Mouse (Mus musculus) layer of hippocampus, adult 8-10 months (tissue): Measurements from ENCODE around the gene Kxd1. TPM values are rescaled to one million over a fixed set of nuclear protein-coding genes. Genes with fewer than 3 reads are reported as not detected.

ENCODE experiments used
- DNase-seq, 2 experiments: peaks; one replicate each; pipeline ENCODE4 v3.0.0; 2022; ENCODE audit warnings: low spot score in 2 of 2
- total RNA-seq, 4 experiments: library from RNA; stranded (reverse); gene quantifications; 2 replicates each; pipeline ENCODE4 v1.2.4; 2022

The Kxd1 gene
- total RNA-seq, 4 experiments from 2014 or later, result 36.7 to 46.9 (median 39.6) TPM

- DNase-seq, result no peak
These were observed 33.3 kb downstream of the Kxd1 start for GRCm38 (mm10) chr8:70494416-70494945.

- no peak for DNase-seq
These were observed 33.9 kb downstream of the Kxd1 start for GRCm38 (mm10) chr8:70493692-70494415.

DNA sequence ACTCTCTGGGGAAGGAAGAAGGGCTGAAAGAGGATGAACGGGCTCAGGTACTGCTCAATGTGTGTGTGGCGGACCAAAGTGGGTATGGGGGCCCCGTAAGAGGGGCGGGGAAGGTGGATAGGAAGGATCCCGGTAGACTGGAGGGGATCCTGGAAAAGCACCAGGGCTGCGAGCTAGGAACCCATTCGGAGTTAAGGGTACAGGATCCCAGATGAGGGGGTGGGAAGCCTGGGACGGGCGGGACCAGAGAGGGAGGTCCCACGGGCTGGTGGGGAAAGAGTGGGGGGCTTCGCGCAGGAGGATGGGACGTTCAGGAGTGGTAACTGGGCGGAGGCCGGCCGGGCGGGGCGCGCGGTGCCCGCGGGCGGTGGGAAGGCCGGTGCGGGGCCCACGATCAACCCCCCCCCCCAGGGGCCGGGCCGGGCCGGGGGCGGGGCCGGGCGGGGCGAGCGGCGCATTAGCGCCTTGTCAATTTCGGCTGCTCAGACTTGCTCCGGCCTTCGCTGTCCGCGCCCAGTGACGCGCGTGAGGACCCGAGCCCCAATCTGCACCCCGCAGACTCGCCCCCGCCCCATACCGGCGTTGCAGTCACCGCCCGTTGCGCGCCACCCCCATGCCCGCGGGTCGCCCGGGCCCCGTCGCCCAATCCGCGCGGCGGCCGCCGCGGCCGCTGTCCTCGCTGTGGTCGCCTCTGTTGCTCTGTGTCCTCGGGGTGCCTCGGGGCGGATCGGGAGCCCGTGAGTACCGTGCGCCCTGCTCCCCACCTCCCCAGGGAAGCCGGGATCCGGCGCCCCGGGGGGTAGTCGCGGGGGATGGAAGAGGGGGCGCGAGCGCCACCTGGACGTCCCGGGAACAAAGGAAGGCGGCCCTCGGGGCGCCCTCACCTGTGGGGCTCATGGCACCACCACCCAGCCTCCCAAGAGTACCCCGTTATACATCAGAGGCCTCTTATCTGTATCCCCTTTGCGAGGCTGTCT is 34.8 kb downstream of the Kxd1 start, which contains the start of gene Crlf1:
Gene Crlf1 (plus strand): TSS at position 495 of the 977 bp plus-strand sequence.
- DNase-seq, result no peak

GRCm38 (mm10) chr8:70490880-70491495 is 36.8 kb downstream of the Kxd1 start:
- no peak for DNase-seq

- DNase-seq, result no peak
These were observed 37.5 kb downstream of the Kxd1 start for GRCm38 (mm10) chr8:70490061-70490879.

GRCm38 (mm10) chr8:70489576-70489975 is 38.2 kb downstream of the Kxd1 start:
- DNase-seq, result no peak

DNA sequence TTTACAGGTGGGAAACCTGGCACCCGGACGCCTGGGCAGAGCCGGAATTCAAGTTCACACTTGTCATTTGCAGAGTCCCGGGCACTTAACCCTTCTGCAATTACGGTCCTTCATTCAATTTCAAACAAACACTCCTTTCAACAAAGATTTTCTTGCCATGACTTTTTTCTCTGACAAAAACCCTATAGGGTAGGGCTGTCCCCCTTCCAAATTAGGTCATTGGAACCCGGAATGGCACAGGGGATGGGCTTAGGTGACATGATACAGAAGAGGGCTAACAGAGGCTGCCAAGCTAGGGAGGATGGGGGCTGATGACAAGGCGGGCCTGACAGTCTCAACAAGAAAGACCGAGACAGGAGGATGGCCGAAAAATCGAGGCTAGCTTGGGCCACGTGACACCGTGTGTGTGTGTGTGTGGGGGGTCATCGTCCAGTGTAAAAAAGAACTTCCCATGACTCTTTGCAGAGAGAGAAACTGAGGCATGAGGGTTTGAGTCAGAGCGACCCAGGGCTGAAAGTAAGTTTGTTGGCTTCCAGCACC is 38.8 kb downstream of the Kxd1 start:
- DNase-seq, result no peak

DNA sequence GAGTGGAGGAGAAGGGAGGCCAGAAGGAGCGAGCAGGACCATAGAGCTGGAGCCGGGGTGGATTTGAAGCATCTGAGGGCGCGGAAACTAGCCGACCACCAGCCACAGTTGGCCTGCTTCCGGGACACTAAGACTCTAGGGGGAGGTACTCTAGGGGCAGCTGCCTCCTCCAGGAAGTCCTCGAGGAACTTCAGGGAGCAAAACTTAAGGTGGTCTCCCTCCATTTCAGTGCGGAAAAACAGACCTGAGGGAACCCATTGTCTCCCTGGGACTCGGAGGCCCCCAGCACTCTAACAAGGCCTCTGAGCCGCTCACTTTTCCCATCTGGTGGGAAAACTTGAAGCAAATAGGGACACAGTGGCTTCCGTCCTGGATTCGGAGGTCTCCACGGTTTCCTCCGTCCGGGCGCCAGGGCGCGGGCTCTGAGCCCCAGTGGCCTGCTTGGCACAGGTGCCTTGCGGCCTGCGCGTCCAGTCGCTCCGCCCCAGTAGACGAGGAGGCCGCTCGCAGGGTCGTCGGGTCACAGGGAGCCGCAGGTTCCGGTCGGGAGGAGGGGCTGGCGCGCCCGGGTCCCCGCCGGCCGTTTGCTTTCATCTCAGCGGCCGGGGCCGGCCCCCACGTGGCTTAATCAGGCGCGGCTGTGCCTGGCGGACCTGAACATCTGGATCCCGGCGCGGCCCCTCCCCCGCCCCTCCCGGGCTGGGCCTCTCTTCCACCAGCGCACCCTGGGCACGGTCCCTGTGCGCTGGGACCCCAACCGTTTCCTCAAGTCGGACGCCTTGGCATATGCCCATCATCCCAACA is 39.6 kb downstream of the Kxd1 start:
- DNase-seq, result no peak

- DNase-seq, result no peak
These were observed 40.7 kb downstream of the Kxd1 start, which contains the start of gene Tmem59l for GRCm38 (mm10) chr8:70486941-70487520. Gene Tmem59l, minus strand, starts transcription at chr8:70487358.

- DNase-seq, result no peak
These were observed 41.5 kb downstream of the Kxd1 start for GRCm38 (mm10) chr8:70486191-70486681.

GRCm38 (mm10) chr8:70482943-70483342 is 44.8 kb downstream of the Kxd1 start:
- no peak for DNase-seq

- peak; percentile 71 to 78 for DNase-seq
These were observed 45.8 kb downstream of the Kxd1 start for GRCm38 (mm10) chr8:70481908-70482307.

GRCm38 (mm10) chr8:70477269-70477982 is 50.3 kb downstream of the Kxd1 start:
- no peak for DNase-seq

DNA sequence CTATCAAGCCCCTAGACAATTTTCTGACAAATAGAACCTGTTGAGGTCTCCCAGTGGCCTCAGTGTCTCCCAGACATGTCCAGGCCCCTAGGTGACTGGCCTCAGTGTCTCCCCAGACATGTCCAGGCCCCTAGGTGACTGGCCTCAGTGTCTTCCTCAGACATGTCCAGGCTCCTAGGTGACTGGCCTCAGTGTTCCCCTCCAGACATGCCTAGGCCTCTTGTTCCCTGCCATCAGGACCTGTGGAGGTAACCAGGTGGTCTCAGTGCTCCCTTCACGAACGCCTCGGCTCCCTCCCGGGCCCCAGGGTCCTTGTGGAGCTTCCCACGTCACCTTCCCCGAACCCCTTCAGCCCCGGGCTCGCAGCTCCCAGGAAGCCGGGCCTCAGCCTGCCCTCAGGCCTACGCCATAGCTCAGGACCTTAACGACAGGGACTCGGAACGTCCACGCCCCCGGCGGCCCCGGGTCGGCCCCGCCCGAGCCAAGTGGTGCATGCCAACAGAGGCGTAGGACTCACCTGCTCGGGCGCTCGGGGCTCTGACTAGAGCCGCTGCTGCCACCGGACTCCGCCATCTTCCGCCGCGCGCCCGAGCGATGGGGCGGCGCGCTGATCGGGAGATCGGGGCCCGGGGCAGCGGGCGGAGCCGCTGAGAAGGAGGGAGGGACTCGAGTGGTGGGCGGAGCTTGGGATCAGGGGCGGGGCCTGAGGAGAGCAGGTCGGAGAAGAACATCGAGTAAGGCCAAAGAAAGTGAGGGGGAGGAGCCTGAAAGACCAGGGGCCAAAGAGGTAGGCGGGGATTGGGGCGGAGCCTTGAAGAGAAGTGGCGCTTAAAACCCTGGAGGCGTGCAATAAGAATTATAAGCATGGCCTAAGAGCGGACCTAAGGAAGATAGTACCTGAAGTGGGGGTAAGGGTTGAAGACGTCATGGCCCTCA is 51.2 kb downstream of the Kxd1 start, which contains the start of gene Klhl26:
Gene Klhl26 (minus strand): TSS at position 636 of the 936 bp plus-strand sequence.
- DNase-seq, result peak; percentile 87 to 89

DNA sequence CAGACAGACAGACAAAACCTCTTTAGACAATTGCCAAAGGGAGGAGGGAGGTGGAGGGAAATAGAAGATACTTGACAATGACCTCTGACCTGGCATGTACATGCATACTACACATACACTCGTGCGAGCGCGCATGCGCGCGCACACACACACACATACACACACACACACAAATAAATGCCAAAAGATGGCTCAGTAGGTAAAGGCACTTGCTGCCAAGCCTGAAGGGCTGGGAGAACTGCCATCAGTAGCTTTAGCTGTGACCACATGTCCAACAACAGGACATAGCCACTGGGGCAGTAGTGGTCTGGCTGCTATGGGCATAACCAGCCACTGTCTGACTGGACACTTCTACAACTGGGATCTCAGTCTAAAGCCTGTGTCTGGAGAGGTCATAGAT is 55.9 kb downstream of the Kxd1 start:
- DNase-seq, result no peak

- no peak for DNase-seq
These were observed 57.8 kb downstream of the Kxd1 start for GRCm38 (mm10) chr8:70469938-70470337.
